Mouse (Mus musculus) brain, adult 10 weeks (tissue): ENCODE data around the gene Crebbp. TPM values are rescaled to one million over a fixed set of nuclear protein-coding genes. Genes with fewer than 3 reads are reported as not detected.

Source experiments
- polyA plus RNA-seq: library from polyadenylated mRNA; stranded (reverse); fragments of 350-450 nt; fragmentation: Illumina TruSeq; extraction: RNeasy Lipid Tissue Mini Kit (QIAGEN cat#74804); gene quantifications from one replicate; pipeline ENCODE4 v1.2.3, GENCODE M21; 2015; ENCODE audit warnings: low read depth, low replicate concordance

Crebbp gene
- polyA plus RNA-seq, result 13.9 TPM

DNA sequence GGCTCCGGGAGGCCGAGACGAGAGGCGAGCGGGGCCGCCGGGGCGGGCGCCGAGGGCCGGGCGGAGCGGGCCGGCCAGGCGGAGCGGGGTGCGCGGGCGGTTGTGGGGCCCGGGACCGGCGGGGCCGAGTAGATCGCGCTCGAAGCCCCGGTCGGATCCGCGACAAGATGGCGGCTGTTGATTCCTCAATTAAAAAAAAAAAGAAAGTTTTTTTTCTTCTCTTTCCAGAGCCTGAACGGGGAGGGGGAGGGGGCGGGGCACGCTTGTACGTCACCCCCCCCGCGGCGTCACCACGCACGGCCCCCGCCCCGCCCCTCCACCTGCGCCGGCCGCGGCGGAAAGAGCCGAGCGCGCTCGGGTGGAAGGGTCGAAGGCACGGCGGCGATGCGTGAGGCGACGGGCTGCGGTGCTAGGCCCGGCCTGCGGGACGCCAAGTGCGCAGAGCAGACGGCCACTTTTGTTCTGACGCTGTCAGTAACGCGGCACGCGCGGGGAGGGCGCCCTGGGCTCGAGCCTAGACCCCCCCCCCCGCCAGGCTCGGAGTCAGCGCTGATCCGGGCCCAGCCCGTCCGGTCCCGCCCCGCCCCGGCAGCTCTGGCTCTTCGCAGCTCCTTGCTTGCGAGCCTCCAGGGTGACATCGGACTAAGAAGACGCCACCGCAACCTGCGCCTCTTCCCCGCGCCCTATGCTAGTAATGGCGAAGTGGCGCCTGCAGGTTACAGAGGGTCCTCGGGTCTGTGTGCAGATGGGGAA, at the start of gene Crebbp:
Gene Crebbp, minus strand, starts transcription at position 199 of the 753 bp plus-strand sequence.

DNA sequence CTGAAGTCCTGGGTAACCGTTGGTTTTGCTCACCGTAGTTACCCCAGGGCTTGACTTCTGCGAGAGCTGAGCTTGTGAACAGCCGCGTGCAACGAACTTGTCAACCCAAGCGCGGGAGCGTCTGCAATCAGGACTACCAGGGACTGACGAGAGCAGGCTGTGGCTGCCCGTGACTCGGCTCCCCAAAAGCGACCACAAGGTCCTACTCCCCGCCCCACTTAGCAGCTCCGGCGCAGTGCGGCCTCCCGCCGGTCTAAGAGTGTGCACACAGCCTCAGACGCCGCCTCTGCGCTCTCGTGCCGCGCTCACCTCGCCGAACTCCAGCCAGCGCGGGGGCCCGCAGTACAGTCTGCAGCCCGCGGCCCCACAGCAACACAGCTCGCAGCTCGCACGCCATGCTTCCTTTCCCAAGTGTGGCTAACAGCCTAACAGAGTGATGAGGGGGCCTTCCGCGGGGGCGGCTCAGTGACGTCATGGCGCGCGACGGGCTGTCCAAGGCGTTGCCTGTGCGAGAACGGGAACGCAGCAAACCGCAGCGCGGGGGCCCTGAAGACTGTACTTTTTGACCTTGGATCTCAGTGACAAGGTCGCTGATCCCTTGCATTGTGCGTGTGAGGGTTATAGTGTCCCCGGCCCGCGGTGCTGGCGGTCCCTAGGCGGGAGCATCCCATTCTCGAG, 136.3 kb downstream of the Crebbp start, which contains the start of gene Trap1:
Gene Trap1, minus strand, starts transcription at position 444 of the 678 bp plus-strand sequence.

DNA sequence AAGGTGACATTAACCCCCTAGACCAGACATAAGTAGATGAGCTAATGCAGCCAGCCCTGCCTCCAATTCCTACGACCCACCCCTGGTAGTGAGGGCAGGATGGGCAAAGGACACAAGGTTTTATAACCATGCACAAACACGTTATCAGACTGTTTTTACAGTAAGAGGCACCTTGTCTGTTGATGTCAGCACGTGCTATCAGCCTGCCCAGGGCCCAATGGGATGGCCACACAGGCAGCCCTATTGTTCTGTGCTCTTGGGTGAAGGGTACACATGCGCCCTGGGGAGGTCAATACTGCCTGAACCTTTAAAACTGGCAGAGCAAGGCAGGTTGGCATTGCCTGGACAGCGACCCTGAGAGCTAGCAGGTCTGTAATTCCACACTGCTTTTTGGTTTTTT, 177.0 kb downstream of the Crebbp start, which contains the start of gene Dnase1:
Gene Dnase1, plus strand, starts transcription at position 136 of the 400 bp plus-strand sequence.

Other genes with a start within 250 kb of the Crebbp start
- 0.82 TPM for gene Nlrc3, start 237.4 kb downstream of the Crebbp start, polyA plus RNA-seq
- gene Slx4, start 210.2 kb downstream of the Crebbp start, polyA plus RNA-seq, result 23.4 TPM
- gene Dnase1, start 177.1 kb downstream of the Crebbp start, polyA plus RNA-seq, result not detected
- gene Trap1, start 136.2 kb downstream of the Crebbp start, polyA plus RNA-seq, result 71.9 TPM
- gene Adcy9, start 206.5 kb upstream of the Crebbp start, polyA plus RNA-seq, result 28.0 TPM